Mouse (Mus musculus) cerebellum, adult 11 months (tissue): Measurements from ENCODE around the gene Olfr877.

Experiments used
- DNase-seq: peaks from one replicate; pipeline ENCODE4 v3.0.0; 2022

The Olfr877 gene

DNA sequence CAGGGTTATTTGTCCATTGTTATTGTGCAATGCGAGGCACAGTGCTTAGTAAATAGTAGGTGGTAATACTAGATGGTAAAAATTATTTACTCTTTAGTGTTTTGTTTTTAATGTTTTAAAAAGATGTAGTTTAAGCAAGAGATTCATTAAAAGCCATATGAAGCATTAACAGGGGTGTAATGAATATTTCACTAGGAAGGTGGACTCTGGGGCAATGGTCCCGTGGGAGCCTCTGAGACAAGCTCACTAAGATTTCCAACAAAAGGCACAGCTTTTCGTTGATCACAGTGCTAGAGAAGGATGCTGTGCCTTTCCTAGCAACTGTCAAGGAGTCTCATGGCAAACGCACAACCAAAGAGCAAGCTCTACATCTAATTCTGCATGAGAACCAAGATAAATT, at the start of gene Olfr877:
Olfr877 (plus strand) TSS at position 301 of the 400 bp plus-strand sequence.
- DNase-seq, result no peak

- DNase-seq, result no peak
Observed at GRCm38 (mm10) chr9:37807235-37807634, 46.8 kb upstream of the Olfr877 start.

GRCm38 (mm10) chr9:37808456-37808855, 45.6 kb upstream of the Olfr877 start:
- DNase-seq, result no peak

DNA sequence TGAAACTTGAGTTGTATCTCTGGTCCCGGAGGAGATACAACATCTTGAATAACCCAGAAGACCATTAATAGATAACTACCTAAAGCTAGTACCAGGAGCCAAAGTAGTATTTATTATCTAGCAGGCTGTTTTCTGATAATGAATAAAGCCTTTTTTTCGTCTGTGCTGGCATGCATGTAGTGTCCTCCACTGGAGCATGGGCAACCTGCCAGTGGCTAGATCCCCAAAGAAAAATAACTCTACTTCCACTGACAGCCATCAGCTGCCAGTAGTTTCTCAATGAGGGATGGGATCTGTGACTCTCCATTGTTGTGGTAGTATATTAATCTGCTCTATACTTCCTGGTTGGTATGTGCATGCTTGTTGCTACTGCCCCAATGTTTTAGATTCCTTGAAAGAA, 45.1 kb upstream of the Olfr877 start:
- DNase-seq, result no peak

- no peak for DNase-seq
Observed at GRCm38 (mm10) chr9:37814696-37815095, 39.4 kb upstream of the Olfr877 start.

DNA sequence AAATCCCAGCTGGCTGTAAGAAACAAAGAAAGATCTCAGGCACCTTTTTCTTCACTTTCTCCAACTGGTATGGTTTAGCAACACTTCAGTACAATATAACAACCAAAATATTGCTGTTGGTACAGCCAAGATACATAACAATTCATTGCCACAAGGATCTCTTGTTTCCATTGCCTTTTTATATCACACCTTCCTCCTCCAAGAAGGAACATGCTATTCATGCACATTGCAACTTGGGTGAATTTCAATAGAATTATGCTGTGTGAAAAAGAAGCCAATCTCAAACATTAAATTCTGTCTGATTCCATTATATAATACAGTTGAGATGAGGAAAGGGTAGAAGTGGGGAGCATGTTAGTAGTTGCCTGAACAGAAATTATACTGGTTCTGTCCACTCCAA, 24.2 kb upstream of the Olfr877 start:
- DNase-seq, result no peak

GRCm38 (mm10) chr9:37833341-37833740, 20.7 kb upstream of the Olfr877 start:
- DNase-seq, result no peak

- no peak for DNase-seq
Observed at GRCm38 (mm10) chr9:37849267-37849666, 4.8 kb upstream of the Olfr877 start.

GRCm38 (mm10) chr9:37863325-37863724, 9.3 kb downstream of the Olfr877 start:
- DNase-seq, result no peak

- no peak for DNase-seq
Observed at GRCm38 (mm10) chr9:37870246-37870645, 16.2 kb downstream of the Olfr877 start.

DNA sequence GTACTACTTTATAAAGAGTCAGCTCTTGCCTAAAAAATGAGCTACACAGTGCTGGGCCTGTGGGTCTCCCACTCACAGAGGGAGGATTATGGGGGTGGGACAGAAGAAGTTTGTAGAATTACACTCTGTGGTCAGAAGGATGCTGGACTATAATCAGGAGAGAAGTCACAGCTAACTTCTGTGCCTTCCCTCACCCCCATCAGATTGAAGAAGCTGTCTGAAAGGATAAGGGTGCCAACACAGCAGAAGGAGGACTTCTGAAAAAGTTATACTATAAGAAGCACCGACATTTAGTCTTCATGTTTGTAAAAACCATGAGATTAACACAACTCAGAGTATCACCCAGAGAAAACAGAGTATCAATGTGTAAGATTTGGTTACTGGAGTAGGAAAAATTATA, 17.0 kb downstream of the Olfr877 start:
- DNase-seq, result no peak

DNA sequence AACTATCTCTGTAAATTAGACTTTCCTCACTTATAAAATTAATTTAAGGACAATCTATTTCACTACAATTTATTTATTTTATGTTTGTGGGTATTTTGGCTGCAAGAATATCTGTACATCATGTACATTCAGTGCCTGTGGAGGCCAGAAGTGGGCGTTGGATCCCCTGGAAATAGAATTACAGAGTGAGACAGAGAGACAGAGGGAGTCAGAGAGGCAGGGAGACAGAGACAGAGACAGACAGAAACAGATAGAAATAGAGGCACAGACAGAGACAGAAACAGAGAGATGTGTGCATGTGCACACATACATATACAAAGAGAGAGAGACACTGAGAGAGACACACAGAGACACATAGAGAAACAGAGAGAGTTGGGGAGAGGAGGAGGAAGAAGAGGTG, 17.5 kb downstream of the Olfr877 start:
- no peak for DNase-seq

- no peak for DNase-seq
Observed at GRCm38 (mm10) chr9:37890960-37891359, 36.9 kb downstream of the Olfr877 start.

DNA sequence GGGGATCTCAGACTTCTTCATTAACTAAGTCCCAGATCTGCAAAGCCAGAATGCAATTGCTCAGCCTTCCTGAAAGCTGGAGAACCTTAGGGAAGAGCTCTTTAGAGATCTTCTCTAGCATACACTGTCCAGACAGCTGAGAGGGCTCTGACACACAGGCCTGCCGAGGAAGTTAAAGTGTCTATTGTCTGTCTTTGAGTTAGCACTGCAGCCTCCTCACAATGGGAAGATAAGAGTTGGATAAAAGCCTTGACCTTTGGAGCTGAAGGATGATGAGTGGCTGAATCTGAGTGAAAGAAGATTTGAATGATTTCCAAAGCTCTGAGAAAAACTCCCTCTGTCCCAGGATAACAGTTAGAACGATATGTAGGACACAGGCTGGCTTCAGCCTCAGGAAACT, 42.6 kb downstream of the Olfr877 start, which contains the start of gene Olfr145:
Olfr145 (plus strand) TSS at position 64 of the 400 bp plus-strand sequence.
- no peak for DNase-seq

DNA sequence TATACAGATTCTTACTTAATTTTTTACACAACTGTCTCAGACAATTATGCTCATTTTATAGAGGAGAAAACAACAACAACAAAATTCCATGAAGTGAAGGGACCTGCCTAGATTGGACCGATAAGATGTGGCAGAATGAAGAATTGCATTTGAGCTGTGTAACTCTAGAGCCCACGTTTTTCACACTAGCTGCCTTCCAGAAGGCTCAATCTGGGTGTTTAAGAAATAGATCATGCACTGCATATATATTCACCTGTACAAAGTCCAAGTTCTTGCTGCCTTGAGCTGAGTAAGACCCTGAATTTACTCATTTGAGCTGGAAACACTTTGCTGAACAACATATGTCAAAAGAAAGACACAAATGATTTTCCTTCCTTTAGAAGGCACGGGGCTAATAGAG, 51.5 kb downstream of the Olfr877 start:
- no peak for DNase-seq
